Mouse (Mus musculus) skeletal muscle tissue, adult 2 months (tissue): ENCODE data around the gene Trim28.

Experiments used
- DNase-seq: peaks from one replicate; pipeline ENCODE4 v3.0.0-alpha.2; 2012; ENCODE audit warnings: low read depth, low spot score

Trim28 gene

DNA sequence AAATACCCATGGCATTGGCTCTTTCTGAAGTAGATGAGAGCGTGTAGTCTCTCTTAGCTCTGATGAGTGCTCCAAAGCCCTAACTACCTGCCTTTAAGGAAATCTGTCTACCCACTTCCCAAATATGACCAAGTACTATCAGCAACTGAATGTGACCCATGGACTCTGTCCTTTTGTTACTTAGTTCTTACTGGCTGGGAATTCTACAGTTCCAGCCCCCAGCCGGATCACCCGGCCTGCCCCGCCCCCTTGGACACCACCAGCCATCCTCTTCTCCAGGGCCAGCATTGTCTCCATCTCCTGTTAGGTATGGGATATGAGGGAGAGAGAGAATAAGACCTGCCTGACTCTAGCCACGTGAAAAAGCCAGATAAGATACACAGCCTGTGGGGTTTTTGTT is 861 bp upstream of the Trim28 start, which contains the start of gene Slc27a5:
Gene Slc27a5, minus strand, starts transcription at position 140 of the 400 bp plus-strand sequence.
- no peak for DNase-seq

GRCm38 (mm10) chr7:13001584-13001983 is 2.7 kb downstream of the Trim28 start:
- no peak for DNase-seq

DNA sequence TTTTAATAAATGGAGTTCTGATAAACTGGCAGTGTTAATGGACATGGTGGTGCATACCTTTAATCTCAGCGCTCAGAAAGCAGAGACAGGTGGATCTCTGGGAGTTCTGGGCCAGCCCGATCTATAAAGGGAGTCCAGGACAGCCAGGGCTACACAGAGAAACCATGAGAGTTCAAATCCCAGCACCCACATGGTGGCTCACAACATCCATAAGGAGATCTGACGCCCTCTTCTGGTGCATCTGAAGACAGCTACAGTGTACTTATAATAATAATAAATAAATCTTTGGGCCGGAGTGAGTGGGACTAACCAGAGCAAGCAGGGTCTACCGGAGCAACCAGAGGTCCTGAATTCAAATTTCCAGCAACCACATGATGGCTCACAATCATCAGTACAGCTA is 4.5 kb downstream of the Trim28 start:
- no peak for DNase-seq

- no peak for DNase-seq
Observed at GRCm38 (mm10) chr7:13006011-13006410, 7.1 kb downstream of the Trim28 start.

DNA sequence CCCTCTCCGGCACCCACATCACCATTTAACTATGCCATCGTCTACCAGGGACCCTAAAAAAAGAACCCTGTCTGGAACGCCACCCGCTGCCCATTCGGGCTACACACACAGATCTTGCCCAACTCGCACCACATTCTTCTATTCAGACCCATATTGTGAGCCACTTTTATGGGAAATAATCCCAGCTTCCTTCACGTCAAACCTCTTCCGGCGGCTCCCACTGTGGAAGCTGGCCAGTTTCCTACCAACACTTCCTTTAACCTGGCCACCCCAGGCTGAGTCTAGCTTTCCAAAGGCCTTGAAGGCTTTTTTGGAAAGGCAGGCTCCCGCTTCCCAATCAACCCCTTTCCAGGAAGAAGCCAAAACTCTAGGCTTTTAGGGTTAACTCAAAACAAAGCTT is 7.6 kb downstream of the Trim28 start:
- DNase-seq, result no peak

- DNase-seq, result no peak
Observed at GRCm38 (mm10) chr7:13007341-13008092, 8.6 kb downstream of the Trim28 start.

GRCm38 (mm10) chr7:13009143-13010004 is 10.5 kb downstream of the Trim28 start:
- DNase-seq, result peak; percentile 89

DNA sequence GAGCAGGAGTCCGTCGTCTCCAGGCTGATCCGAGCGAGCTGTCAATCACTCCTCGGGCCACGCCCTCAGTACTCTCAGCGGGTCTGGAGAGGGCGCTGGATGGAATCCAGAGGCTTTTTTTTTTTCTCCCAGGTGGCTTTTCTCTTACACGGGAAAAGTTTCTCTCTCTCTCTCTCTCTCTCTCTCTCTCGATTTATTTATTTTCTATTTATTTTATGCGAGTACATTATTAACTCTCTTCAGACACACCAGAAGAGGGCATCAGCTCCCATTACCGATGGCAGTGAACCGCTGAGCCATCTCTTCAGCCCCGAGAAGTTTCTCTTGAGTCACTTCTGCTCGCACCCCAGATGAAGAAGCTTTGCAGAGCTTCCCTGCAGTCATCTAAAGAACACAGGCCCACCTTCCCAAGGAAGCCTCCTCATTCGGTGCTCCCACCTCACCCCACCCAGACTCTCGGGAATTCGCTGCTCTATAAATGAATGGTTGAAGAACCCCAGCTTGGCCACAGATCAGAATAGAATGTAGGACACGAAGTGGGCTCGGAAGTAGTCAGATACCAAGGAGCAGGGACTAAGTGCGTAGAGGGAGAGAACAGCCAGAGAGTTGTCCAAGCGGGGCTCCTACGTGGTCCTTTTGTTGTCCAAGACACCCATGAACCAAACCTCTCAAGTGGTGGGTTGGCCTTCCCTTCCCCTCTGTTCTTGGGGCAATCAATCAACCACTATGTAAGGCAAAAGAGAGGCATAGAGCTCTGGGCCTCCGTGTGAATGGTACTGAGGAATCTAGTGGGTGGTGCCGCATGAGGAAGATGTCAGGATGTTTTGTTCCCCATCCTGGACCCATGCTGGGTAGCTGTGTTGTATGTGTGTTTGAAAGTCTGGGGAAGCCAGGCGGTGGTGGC is 11.3 kb downstream of the Trim28 start, which contains the start of gene Zbtb45:
Gene Zbtb45, minus strand, starts transcription at position 30 of the 904 bp plus-strand sequence.
- no peak for DNase-seq

GRCm38 (mm10) chr7:13013671-13014070 is 14.8 kb downstream of the Trim28 start:
- DNase-seq, result no peak

DNA sequence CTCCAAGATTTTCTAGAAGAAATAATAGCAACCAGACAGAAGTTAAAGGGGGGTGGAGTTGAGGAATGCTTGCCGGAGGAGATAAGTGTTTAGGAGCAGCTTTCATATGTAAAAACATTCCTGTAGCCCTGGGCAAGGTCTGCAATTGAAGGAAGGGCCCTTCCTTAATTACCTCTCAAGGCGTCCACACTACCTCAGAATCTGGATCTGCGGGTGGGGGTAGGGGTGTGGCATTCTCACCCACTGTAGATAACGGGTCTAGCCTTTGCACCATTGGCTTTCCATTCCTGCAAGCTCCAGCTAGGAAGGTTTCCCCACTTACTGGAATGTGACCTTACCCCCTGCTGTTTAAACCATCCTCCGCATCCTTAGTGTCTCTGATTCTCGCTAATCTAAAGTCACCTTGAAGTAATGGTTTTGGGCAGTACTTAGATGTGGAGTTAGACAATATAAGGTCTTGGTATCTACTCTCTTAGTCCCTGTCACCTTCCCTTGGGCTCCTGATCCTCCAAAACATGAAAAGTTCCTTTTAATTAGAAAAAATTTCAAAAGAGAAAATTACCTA is 15.4 kb downstream of the Trim28 start:
- DNase-seq, result no peak

GRCm38 (mm10) chr7:13015217-13015616 is 16.3 kb downstream of the Trim28 start:
- DNase-seq, result no peak

- peak; percentile 30 for DNase-seq
Observed at GRCm38 (mm10) chr7:13022773-13023535, 24.0 kb downstream of the Trim28 start.

GRCm38 (mm10) chr7:13023928-13024731 is 25.2 kb downstream of the Trim28 start:
- DNase-seq, result peak; percentile 87

DNA sequence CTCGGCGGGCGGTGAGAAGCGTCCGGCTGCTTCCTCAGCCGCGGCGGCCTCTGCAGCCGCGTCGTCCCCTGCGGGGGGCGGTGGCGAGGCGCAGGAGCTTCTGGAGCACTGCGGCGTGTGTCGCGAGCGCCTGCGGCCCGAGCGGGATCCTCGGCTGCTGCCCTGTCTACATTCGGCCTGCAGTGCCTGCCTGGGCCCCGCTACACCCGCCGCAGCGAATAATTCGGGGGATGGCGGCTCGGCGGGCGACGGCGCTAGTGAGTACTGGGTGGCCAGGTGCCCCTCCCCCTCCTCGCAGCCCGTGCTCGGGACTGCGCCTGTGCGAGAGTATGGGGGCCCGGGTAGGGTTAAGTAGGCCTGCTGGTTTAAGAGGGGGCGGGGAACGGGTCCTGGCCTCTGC is 25.9 kb downstream of the Trim28 start:
- DNase-seq, result peak; percentile 30

GRCm38 (mm10) chr7:13025511-13026112 is 26.7 kb downstream of the Trim28 start:
- no peak for DNase-seq

GRCm38 (mm10) chr7:13028986-13029385 is 30.1 kb downstream of the Trim28 start:
- DNase-seq, result no peak

GRCm38 (mm10) chr7:13031069-13031468 is 32.2 kb downstream of the Trim28 start:
- no peak for DNase-seq

GRCm38 (mm10) chr7:13031983-13032382 is 33.1 kb downstream of the Trim28 start:
- no peak for DNase-seq

- DNase-seq, result no peak
Observed at GRCm38 (mm10) chr7:13032541-13032940, 33.6 kb downstream of the Trim28 start.
